ENCODE assay signal across 22 mouse cellular contexts in genomic region chr1:15958661-15959060, GRCm38 (mm10).
"Had no signal": no experiment of that assay in that cellular context is flagged by ENCODE, and none has a peak within 500 bp of the region (broad histone marks: within the 10 kb centered on the region; RNA-seq: fewer than 3 reads in every experiment).

No protein-coding gene starts in this region.

- H3K9ac ChIP-seq: liver, embryonic 12.5 days; liver, embryonic 15.5 days; lung, embryonic 15.5 days; midbrain, embryonic 13.5 days; neural tube, embryonic 12.5 days; neural tube, embryonic 15.5 days had no signal

- DNase-seq: kidney, adult 18-20 months; kidney, adult 9 months; kidney, postnatal 14 days; kidney, postnatal 4 days; left cerebral cortex, postnatal 4 days; liver; lung, adult 18-20 months; lung, postnatal 10 days; lung, postnatal 36 days; right cerebral cortex, adult 18-20 months; right cerebral cortex, postnatal 14 days; thymus, postnatal 25 days had no signal

- H3K4me2 ChIP-seq: liver, embryonic 12.5 days; liver, embryonic 15.5 days; lung, embryonic 15.5 days; midbrain, embryonic 13.5 days; neural tube, embryonic 12.5 days; neural tube, embryonic 15.5 days had no signal

- ATAC-seq: intestine, embryonic 16.5 days; liver, embryonic 12.5 days; midbrain, embryonic 13.5 days had no signal

- H3K27me3 ChIP-seq: liver, embryonic 12.5 days; liver, embryonic 15.5 days; lung, embryonic 15.5 days; megakaryocyte, embryonic 14.5 days; midbrain, embryonic 13.5 days; neural tube, embryonic 12.5 days; neural tube, embryonic 15.5 days had no signal

- H3K36me3 ChIP-seq: liver, embryonic 12.5 days; liver, embryonic 15.5 days; lung, embryonic 15.5 days; midbrain, embryonic 10.5 days; midbrain, embryonic 13.5 days; neural tube, embryonic 12.5 days; neural tube, embryonic 15.5 days had no signal

- H3K4me3 ChIP-seq: liver, embryonic 12.5 days; liver, embryonic 15.5 days; lung, embryonic 15.5 days; megakaryocyte, embryonic 14.5 days; midbrain, embryonic 10.5 days; midbrain, embryonic 13.5 days; neural tube, embryonic 12.5 days; neural tube, embryonic 15.5 days had no signal

- H3K9me3 ChIP-seq: liver, embryonic 12.5 days; liver, embryonic 15.5 days; lung, embryonic 15.5 days; midbrain, embryonic 10.5 days; midbrain, embryonic 13.5 days; neural tube, embryonic 12.5 days; neural tube, embryonic 15.5 days had no signal

- H3K4me1 ChIP-seq: liver, embryonic 12.5 days; liver, embryonic 15.5 days; lung, embryonic 15.5 days; megakaryocyte, embryonic 14.5 days; midbrain, embryonic 10.5 days; midbrain, embryonic 13.5 days; neural tube, embryonic 12.5 days; neural tube, embryonic 15.5 days had no signal

- H3K27ac ChIP-seq: liver, embryonic 12.5 days; liver, embryonic 15.5 days; lung, embryonic 15.5 days; midbrain, embryonic 10.5 days; midbrain, embryonic 13.5 days; neural tube, embryonic 12.5 days; neural tube, embryonic 15.5 days; stomach, postnatal 0 days had no signal
